Mouse (Mus musculus) thymus, adult 2 months (tissue): ENCODE data around the gene Krt2. TPM values are rescaled to one million over a fixed set of nuclear protein-coding genes. Genes with fewer than 3 reads are reported as not detected.

Experiments
- DNase-seq: peaks from one replicate; pipeline ENCODE4 v3.0.0; 2021
- H3K27ac ChIP-seq: fragments of 200-500 bp; 2 replicates; pipeline ENCODE4 v1.5.1; 2012; ENCODE audit warnings: low read length, control low read depth; ENCODE audit not compliant: control insufficient read depth, insufficient read depth
- H3K27me3 ChIP-seq: fragments of 200-500 bp; 2 replicates; pipeline ENCODE4 v1.6.1; 2012; ENCODE audit warnings: mild to moderate bottlenecking, low read length, moderate library complexity, mixed read lengths; ENCODE audit not compliant: control insufficient read depth, insufficient read depth
- H3K36me3 ChIP-seq: fragments of 200-500 bp; 2 replicates; pipeline ENCODE4 v1.6.1; 2012; ENCODE audit warnings: mild to moderate bottlenecking, low read length, moderate library complexity; ENCODE audit not compliant: control insufficient read depth, insufficient read depth
- H3K4me1 ChIP-seq: fragments of 200-500 bp; replicated peaks from 2 replicates; pipeline ENCODE4 v1.6.1; 2012; ENCODE audit warnings: low read length; ENCODE audit not compliant: control insufficient read depth, insufficient read depth
- H3K4me3 ChIP-seq: fragments of 200-500 bp; 2 replicates; pipeline ENCODE4 v1.5.1; 2012; ENCODE audit warnings: mild to moderate bottlenecking, low read length, control low read depth, moderate library complexity; ENCODE audit not compliant: control insufficient read depth, insufficient read depth
- CTCF ChIP-seq: fragments of 200-500 bp; IDR thresholded peaks from 2 replicates; pipeline ENCODE4 v1.5.1; 2012; ENCODE audit warnings: mild to moderate bottlenecking, control low read depth, low read length, moderate library complexity, borderline replicate concordance; ENCODE audit not compliant: control insufficient read depth, poor library complexity, insufficient read depth; ENCODE audit errors: extremely low read depth
- POLR2A ChIP-seq: fragments of 200-500 bp; IDR thresholded peaks from 2 replicates; pipeline ENCODE4 v1.6.1; 2012; ENCODE audit warnings: mild to moderate bottlenecking, low read length, control low read depth, moderate library complexity; ENCODE audit not compliant: control insufficient read depth, poor library complexity, insufficient read depth; ENCODE audit errors: extremely low read depth
- WGBS: fragments of 180-500 bp; shearing (Covaris S2); methylation state at CpG from one replicate; pipeline ENCODE4 v1.1.7; 2018; 5-methylcytosine and 5-hydroxymethylcytosine counted together
- polyA plus RNA-seq: library from polyadenylated mRNA; depleted of rRNA; stranded (reverse); fragments of >200 nt; gene quantifications from 2 replicates; pipeline ENCODE4 v1.2.3, GENCODE M21; 2012

Krt2 gene
- polyA plus RNA-seq, 1 experiment = 0.16 TPM

DNA sequence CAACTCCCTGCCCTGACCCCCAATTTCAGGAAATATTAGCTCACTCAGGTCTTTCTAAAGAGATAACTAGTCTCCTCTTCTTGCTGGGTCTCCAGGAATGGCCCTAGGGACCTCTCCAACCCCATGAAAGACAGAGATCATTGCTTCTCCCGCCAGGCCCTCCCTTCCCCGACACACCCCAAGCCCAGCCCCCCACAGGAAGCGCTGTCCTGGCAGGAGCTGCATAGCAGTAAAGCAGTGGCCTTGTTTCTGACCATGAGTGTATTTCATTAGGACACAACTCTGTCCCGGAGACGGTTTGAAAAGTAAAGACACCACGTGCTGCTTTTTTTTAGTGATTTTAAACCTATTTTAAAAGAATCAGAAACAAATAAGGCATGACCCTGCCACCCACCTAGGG, 15.2 kb upstream of the Krt2 start:
- Histone ChIP-seq H3K27ac (no peak overlapping the region), H3K4me1 (no peaks in the 10 kb centered on the region), H3K4me3 (no peak overlapping the region), H3K36me3 (no peaks in the 10 kb centered on the region), H3K27me3 (no peaks in the 10 kb centered on the region)
- 58% methylated on average over 6 of the region's 6 CpGs for whole genome bisulfite sequencing
- no peak for DNase-seq
- no peak for TF ChIP-seq CTCF
- TF ChIP-seq POLR2A = no peak

DNA sequence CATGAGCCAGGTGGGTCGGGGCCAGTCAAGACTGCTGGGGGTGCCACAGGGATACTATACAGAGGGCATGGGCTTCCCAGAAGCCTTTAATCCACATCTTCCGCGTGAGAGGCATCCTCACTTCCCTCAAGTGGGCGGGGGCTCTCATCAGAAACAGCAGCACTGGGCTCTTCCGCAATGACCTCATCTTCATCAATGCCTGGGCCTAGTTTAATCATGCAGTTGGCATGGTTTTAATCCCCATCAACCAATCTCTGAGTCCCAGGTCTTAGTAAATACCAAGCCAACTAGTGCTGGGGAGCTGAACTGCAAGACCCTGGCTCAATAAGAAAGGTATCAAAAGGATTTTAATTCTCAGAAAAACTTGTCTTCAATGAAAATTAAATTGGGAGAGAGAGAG, 11.5 kb upstream of the Krt2 start:
- DNase-seq = no peak
- no peak for TF ChIP-seq CTCF
- no peak for TF ChIP-seq POLR2A
- no peaks in the 10 kb centered on the region for H3K27me3 ChIP-seq
- no peak overlapping the region for H3K27ac ChIP-seq
- no peak overlapping the region for H3K4me3 ChIP-seq
- 82% methylated on average over 5 of the region's 5 CpGs for WGBS
- no peaks in the 10 kb centered on the region for H3K36me3 ChIP-seq
- no peaks in the 10 kb centered on the region for H3K4me1 ChIP-seq

- Histone ChIP-seq H3K36me3 (no peaks in the 10 kb centered on the region), H3K4me3 (no peak overlapping the region), H3K27me3 (no peaks in the 10 kb centered on the region), H3K4me1 (no peaks in the 10 kb centered on the region), H3K27ac (no peak overlapping the region)
- no peak for DNase-seq
- WGBS = 27% methylated on average over 3 of the region's 3 CpGs
- TF ChIP-seq CTCF (no peak), POLR2A (no peak)
Measured at GRCm38 (mm10) chr15:101821786-101822185, 3.8 kb upstream of the Krt2 start.

DNA sequence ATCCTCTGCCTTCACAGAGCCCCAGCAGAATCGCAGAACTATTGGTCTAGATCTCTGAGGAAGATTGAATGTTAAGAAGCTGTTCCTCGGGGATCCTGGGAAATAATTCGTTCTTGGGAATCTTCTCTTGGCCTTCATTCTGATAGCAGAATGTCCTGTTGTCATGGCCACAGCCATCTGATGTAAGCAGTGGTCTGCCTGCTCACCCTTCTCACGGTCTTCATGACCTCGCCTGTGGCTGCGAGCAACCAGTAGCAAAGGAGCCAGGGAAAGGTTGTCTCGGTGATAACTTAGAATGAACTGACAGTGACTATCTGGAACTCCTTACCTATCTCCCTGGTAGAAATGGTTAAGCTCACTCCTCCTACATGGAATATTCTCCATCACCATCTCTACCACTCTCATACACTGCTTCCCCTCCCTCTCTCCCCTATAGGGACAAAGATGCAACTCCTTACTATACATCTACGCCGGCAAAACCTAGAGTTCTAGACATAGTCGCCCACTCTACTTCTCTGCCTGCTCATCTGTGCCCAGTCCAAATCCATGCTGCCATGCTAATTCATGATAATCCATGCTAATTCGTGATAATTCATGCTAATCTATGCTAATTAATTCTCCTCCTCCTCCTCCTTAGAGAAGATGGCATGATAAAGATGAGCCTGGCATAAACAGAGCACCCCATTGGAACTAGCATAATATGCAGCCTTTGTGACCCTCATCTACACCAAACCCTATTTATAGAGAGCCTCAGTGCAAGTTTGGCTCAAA, 14.7 kb downstream of the Krt2 start:
- TF ChIP-seq CTCF (no peak), POLR2A (no peak)
- Histone ChIP-seq H3K4me3 (no peak overlapping the region), H3K4me1 (no peaks in the 10 kb centered on the region), H3K36me3 (no peaks in the 10 kb centered on the region), H3K27ac (no peak overlapping the region), H3K27me3 (no peaks in the 10 kb centered on the region)
- DNase-seq = no peak
- 83% methylated on average over 11 of the region's 11 CpGs for WGBS

- 88% methylated on average over 6 of the region's 6 CpGs for WGBS
- Histone ChIP-seq H3K27me3 (no peaks in the 10 kb centered on the region), H3K36me3 (no peaks in the 10 kb centered on the region), H3K27ac (no peak within 1 kb of the TSS), H3K4me3 (no peak within 1 kb of the TSS), H3K4me1 (no peaks in the 10 kb centered on the region)
- no peak for DNase-seq
- no peak for TF ChIP-seq CTCF
- TF ChIP-seq POLR2A = no peak
Measured at GRCm38 (mm10) chr15:101802296-101802835, 15.6 kb downstream of the Krt2 start, which contains the start of gene Krt73. TSS of gene Krt73 (minus strand) at chr15:101802346.

DNA sequence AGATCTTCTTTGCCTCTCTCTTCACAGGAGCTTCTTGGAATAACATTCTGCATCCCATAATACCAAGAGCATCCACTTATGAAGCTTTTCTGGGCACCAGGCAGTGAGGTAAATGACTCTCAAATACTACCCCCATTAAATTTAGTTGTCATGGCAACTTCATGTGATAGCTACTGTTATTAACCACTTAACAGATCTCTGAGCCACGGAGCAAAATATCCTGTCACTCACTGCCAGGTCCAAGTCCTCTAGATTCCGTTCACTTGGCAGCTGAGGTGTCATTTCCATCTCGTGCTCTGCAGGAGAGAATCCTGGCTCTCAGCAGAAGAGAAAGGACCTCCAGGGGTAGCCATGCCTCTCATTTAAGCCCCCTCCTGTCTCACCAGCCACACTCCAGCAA, 27.1 kb downstream of the Krt2 start:
- Histone ChIP-seq H3K27ac (no peak overlapping the region), H3K36me3 (no peaks in the 10 kb centered on the region), H3K27me3 (no peaks in the 10 kb centered on the region), H3K4me1 (no peaks in the 10 kb centered on the region), H3K4me3 (no peak overlapping the region)
- TF ChIP-seq POLR2A (no peak), CTCF (no peak)
- DNase-seq = no peak
- 31% methylated on average over 3 of the region's 3 CpGs for WGBS
